Mouse (Mus musculus) layer of hippocampus, adult 2 months (tissue): ENCODE measurements at regions not wholly inside any gene's neighbourhood (a gene's known extent, or its start where the extent isn't known, plus 50 kb on each side); places are given as distances from the start of the nearest gene placed in this dataset.
A peak's percentile ranks its signal among the peaks of the same experiment; 100 is the strongest.

ENCODE experiments used
- DNase-seq, 2 experiments: peaks; one replicate each; pipeline ENCODE4 v3.0.0; 2022; ENCODE audit warnings: low spot score in 2 of 2
- H3K27ac ChIP-seq: fragments of 200-600 bp; 2 replicates; pipeline ENCODE4 v1.8.1; 2022
- H3K4me3 ChIP-seq: fragments of 200-600 bp; 2 replicates; pipeline ENCODE4 v1.8.1; 2022; ENCODE audit warnings: mild to moderate bottlenecking
- CTCF ChIP-seq: fragments of 200-600 bp; conservative IDR thresholded peaks from 2 replicates; pipeline ENCODE4 v1.8.1; 2022; ENCODE audit warnings: antibody characterized with exemption, mild to moderate bottlenecking, moderate library complexity

GRCm38 (mm10) chr10:118640810-118641427 is 200.1 kb downstream of the Ifng start:
- peak overlapping the region; percentile 64; the same call in 1 of the 2 replicates for H3K27ac ChIP-seq

GRCm38 (mm10) chr10:118643622-118644021 is 202.8 kb downstream of the Ifng start:
- peak; percentile 34 to 43 for DNase-seq
- Histone ChIP-seq H3K4me3 (no peak overlapping the region), H3K27ac (no peak overlapping the region)
- TF ChIP-seq CTCF = no peak

More at GRCm38 (mm10) chr10:118640810-118641427, 200.1 kb downstream of the Ifng start:
- peak in 1 of 2 experiments; percentile 37 for DNase-seq
- H3K4me3 ChIP-seq = peak overlapping the region; percentile 4; the same call in 1 of the 2 replicates
- TF ChIP-seq CTCF = no peak

GRCm38 (mm10) chr10:118648111-118648510 is 207.3 kb downstream of the Ifng start:
- Histone ChIP-seq H3K27ac (no peak overlapping the region), H3K4me3 (no peak overlapping the region)
- TF ChIP-seq CTCF = no peak
- peak in 1 of 2 experiments; percentile 32 for DNase-seq

GRCm38 (mm10) chr10:118656561-118656960 is 213.4 kb downstream of the Dyrk2 start:
- DNase-seq = no peak
- H3K4me3 ChIP-seq = no peak overlapping the region
- no peak for TF ChIP-seq CTCF
- no peak overlapping the region for H3K27ac ChIP-seq

GRCm38 (mm10) chr10:118666009-118666408 is 204.0 kb downstream of the Dyrk2 start:
- DNase-seq = no peak
- TF ChIP-seq CTCF = no peak
- H3K27ac ChIP-seq = no peak overlapping the region
- no peak overlapping the region for H3K4me3 ChIP-seq

- Histone ChIP-seq H3K27ac (no peak overlapping the region), H3K4me3 (no peak overlapping the region)
- DNase-seq = no peak
- no peak for TF ChIP-seq CTCF
Observed at GRCm38 (mm10) chr10:118675816-118676465, 194.1 kb downstream of the Dyrk2 start.

- Histone ChIP-seq H3K4me3 (no peak overlapping the region), H3K27ac (no peak overlapping the region)
- no peak for DNase-seq
- TF ChIP-seq CTCF = no peak
Observed at GRCm38 (mm10) chr10:118678750-118679418, 191.1 kb downstream of the Dyrk2 start.

- TF ChIP-seq CTCF = no peak
- Histone ChIP-seq H3K4me3 (no peak overlapping the region), H3K27ac (no peak overlapping the region)
- no peak for DNase-seq
Observed at GRCm38 (mm10) chr10:118679507-118679906, 190.5 kb downstream of the Dyrk2 start.

- no peak for DNase-seq
- no peak overlapping the region for H3K27ac ChIP-seq
- H3K4me3 ChIP-seq = no peak overlapping the region
- no peak for TF ChIP-seq CTCF
Observed at GRCm38 (mm10) chr10:118680896-118681295, 189.1 kb downstream of the Dyrk2 start.

GRCm38 (mm10) chr10:118683356-118683755 is 186.7 kb downstream of the Dyrk2 start:
- no peak overlapping the region for H3K27ac ChIP-seq
- DNase-seq = no peak
- no peak for TF ChIP-seq CTCF
- no peak overlapping the region for H3K4me3 ChIP-seq

GRCm38 (mm10) chr10:118699292-118699691 is 170.7 kb downstream of the Dyrk2 start:
- peak in 1 of 2 experiments; percentile 18 for DNase-seq
- H3K4me3 ChIP-seq = no peak overlapping the region
- H3K27ac ChIP-seq = no peak overlapping the region
- no peak for TF ChIP-seq CTCF

GRCm38 (mm10) chr10:118700115-118700514 is 169.9 kb downstream of the Dyrk2 start:
- no peak overlapping the region for H3K4me3 ChIP-seq
- H3K27ac ChIP-seq = no peak overlapping the region
- no peak for DNase-seq
- TF ChIP-seq CTCF = no peak

GRCm38 (mm10) chr10:118706020-118706419 is 164.0 kb downstream of the Dyrk2 start:
- TF ChIP-seq CTCF = no peak
- DNase-seq = no peak
- Histone ChIP-seq H3K27ac (no peak overlapping the region), H3K4me3 (no peak overlapping the region)
